Mouse (Mus musculus) 416B (cell line): ENCODE results near the gene Qk.

Experiments used
- DNase-seq: peaks from one replicate; pipeline ENCODE4 v3.0.0; 2011; ENCODE audit warnings: low read depth

Gene Qk

GRCm38 (mm10) chr17:10240081-10240480 lies 79.6 kb downstream of the Qk start:
- no peak for DNase-seq

- no peak for DNase-seq
Observed at GRCm38 (mm10) chr17:10236595-10236994, 83.1 kb downstream of the Qk start.

DNA sequence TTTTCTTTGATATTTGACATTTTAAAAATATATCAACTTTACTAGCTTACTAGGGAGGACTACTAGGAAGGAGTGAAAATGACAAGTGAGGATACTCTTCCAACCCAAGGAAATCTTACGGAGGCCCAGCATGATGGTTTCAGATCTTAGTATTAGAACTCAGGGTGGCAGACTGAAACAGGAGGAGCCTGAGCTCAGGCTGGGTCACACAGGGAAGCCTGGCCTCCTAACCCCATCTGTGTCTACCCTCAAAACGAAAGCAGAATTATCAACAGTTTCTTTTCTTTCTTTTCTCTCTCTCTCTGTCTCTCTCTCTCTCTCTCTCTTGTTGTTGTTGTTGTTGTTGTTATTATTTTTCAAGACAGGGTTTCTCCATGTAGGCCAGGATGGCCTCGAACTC lies 87.2 kb downstream of the Qk start:
- peak; percentile 31 for DNase-seq

DNA sequence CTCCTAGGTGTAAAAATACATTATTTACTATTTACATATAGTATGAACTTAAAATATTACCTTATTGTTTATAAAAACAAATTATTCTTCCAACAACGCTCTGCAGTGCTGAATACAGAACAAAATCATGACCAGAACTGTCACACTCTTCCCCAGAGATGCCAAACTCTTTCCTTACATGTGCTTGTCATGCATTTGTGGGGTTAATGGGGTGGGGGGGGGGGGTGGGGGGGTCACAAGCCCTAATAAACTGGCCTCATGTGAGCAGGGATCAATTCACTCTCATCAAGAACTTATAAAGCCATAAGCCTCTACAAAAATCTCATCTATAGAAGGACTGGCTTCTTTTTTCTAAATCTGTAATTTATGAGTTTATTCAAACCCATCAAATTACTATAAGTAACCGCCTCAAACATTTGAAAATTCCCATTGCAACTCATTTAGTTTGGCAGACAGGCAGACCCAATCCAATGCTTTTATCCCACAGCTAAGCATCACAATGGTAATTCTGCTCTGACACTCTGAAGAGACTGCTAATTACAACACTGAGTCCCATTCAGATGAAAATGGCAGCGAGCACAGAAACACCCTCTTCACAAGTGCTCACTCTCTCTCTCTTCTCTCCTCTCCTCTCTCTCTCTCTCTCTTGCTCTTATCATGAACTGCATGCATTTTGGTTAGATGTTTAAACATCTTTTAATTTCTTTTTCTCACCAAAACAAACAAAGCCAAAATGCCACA lies 91.7 kb downstream of the Qk start:
- DNase-seq: no peak

DNA sequence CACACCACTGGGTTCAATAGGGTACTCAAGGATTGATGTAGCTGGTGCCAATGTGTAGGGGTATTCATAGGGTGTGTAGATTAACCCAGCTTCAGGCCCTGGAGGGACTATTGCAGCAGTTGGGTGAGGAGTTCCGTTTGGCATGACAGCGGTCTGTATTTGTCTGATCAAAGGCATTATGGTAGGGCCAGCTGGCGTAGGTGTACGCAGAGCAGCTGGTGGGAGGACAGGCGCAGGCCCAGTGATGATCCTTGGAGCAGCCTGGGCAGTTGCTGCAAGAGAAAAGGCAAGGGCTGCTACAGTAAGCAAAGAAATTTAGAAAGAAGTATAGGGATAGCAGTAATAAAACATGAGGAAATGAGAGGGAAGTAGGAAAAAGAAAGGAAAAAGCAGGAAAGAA lies 103.5 kb downstream of the Qk start:
- no peak for DNase-seq

GRCm38 (mm10) chr17:10209154-10209777 lies 110.4 kb downstream of the Qk start:
- DNase-seq: no peak

- no peak for DNase-seq
Observed at GRCm38 (mm10) chr17:10198662-10199061, 121.0 kb downstream of the Qk start.

DNA sequence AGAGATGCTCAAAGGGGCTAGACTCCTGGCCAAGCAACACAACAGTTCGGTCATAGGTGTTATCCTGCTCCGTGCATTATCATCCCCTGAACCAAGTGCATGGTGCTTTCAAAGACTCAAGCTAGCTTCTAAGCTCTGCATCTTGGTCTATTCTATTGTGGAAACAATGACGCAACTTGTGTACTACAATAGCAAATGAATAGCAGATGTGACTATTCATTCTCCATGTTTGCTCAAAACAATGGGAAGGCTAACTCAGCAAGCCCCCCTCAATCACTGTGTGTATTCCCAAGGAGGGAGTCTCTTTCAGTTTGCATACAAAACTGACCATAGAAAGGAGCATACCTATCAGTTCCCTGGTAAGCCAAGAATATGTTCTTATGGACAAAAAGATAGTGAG lies 121.4 kb downstream of the Qk start:
- no peak for DNase-seq

- DNase-seq: no peak
Observed at GRCm38 (mm10) chr17:10195703-10196102, 124.0 kb downstream of the Qk start.

DNA sequence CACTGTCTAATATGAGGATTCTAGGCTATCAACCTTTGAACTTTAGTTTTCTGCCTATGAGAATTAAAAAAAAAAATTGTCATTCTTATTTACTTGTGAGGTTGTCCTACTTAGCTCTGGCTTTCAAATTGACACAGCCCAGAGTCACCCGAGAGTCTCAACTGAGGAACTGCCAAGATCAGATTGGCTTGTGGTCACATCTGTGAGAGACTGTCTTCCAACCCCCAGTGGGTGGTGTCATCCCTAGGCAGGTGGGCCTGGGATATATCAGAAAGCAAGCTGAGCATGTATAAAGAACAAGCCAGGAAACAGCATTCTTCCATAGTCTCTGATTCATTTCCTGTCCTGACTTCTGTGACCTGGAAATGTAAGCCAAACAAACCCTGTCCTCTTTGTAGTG lies 128.8 kb downstream of the Qk start:
- no peak for DNase-seq

DNA sequence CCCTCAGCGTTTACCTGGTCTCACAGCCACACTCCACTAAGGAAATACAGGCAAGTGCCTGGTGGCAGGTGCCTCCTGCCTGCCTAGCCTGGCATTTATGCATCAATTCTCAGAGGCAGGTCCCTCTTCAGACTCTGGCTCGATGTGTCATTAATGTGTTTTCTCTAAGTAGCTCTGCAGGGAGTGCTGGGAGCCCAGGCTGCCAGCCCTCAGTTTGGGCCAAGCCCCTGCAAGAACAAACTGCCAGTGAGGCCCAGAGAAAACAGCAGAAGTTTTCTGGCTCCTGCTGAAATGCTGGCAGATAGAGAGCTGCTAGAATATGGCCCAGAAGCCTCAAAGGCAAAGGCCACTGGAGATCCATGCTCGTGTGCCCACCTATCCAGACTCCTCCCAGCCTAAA lies 131.2 kb downstream of the Qk start:
- DNase-seq: no peak

GRCm38 (mm10) chr17:10187431-10188020 lies 132.1 kb downstream of the Qk start:
- no peak for DNase-seq

DNA sequence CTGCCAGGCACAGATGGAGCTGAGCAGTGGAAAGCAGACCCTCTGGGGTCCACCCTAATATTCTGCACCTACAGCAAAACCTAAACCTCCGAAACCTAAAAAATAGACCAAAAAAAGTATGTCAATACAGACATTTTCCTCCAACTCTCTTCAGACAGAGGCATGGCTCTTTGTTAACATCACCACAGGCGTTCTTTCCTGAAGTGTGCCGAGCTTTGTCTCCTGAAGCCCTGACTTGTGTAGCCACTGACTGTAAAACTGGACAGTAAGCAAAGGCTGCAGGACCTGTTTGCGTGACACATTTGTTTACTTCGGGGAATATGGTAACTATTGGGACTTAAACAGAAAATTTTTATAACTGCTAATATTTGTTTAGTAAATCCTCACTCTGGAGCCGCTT lies 137.9 kb downstream of the Qk start:
- no peak for DNase-seq

DNA sequence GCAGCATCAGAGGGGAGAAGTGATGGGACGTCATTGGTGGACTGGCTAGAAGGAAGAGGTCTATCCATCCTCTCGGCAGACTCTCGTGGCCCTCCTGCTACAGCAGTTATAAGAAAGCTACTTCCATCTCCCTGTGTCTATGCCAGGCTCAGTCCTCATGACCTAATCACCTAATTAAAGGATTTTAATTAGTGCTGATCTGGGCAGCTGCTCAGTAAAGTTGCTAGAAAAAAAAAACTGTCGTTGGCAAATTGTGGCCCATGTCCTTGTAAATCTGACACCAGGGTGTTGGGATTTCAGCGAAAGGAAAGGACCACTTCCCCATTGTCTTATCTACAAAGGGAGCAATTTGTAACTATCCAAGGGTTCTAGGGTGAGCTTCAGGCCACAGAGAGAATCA lies 142.6 kb downstream of the Qk start:
- no peak for DNase-seq

- DNase-seq: no peak
Observed at GRCm38 (mm10) chr17:10161258-10161657, 158.4 kb downstream of the Qk start.

DNA sequence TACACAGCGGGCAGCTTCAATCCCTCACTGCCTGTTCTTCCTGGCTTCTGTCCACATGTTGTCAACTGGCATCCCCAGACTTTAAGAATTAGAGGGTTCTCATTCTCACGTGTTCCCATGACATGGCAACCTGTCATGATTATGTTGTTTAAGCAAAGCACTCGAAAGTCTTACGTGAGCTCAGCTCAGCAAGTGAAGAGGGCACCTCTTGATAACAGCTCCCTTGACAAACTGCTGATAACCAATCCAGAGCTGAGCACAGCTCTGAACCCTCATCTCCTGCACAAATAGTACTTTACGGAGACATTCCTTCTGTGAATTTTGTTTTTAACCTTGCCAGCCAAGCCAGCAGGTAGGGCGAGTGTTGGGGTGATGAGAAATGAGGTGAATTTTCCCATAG lies 159.2 kb downstream of the Qk start:
- DNase-seq: no peak

DNA sequence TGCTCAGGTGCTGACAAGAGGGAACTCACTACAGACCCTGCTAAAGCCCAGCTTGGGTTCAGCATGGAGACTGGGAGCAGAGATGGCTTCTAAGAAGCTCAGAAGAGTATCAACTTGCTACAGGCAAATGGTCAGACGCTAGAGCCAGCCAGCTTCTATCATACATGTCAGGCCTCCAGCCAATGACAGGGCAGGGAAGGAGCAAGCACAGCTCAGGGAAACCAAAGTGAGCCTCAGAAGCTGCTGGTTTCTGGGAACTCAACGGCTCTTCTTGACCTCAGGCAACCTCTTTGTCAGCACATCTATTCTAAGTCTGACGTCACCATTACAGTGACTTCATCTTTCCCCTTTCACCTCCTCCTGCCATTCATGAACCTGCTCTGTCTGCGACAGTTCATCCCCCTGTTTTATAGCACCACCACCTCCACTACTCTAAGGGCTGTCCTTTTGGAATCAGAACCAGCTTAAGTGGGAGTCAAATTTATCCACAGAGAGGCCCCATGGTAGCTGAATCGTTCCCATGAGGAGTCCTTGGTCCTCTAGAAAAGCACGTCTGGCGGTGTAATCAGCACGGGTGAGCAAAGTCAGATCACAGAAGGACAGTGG lies 166.7 kb downstream of the Qk start:
- no peak for DNase-seq
